Mouse (Mus musculus): ENCODE data around the gene Gm20388.
A peak's percentile ranks its signal among the peaks of the same experiment; 100 is the strongest.

Gene Gm20388

DNA sequence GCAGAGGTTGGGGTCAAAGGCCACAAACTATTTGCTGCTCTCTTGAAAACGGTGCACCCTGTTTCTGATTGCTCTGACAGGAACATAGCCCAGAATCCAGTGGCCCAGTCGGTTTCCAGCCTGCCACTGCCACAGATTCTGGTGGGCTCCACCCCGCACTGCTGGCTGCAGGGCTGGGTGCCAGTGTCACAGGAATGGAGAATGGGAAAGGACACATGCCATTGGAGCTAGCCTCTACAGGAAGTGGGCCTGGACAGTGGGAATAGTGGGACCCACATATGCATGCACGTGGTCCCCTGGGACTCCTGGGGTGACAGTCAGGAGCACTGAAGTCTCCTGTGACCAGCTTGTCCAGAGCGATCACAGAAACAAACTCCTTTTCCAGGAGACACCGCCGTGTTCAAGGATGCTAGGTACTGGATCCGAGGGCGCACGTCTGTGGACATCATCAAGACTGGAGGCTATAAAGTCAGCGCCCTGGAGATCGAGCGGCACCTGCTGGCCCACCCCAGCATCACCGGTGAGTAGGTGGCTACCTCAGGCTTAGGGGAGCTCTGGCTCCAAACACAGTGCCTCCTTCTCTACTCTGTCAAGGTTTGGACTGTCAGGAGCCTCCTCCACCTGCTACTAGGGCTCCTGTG lies 2902.1 kb downstream of the Gm20388 start:
- DNase-seq = no peak

GRCm38 (mm10) chr8:122814608-122815007 lies 2904.0 kb downstream of the Gm20388 start:
- DNase-seq = no peak

GRCm38 (mm10) chr8:122816965-122817364 lies 2906.3 kb downstream of the Gm20388 start:
- no peak for DNase-seq

DNA sequence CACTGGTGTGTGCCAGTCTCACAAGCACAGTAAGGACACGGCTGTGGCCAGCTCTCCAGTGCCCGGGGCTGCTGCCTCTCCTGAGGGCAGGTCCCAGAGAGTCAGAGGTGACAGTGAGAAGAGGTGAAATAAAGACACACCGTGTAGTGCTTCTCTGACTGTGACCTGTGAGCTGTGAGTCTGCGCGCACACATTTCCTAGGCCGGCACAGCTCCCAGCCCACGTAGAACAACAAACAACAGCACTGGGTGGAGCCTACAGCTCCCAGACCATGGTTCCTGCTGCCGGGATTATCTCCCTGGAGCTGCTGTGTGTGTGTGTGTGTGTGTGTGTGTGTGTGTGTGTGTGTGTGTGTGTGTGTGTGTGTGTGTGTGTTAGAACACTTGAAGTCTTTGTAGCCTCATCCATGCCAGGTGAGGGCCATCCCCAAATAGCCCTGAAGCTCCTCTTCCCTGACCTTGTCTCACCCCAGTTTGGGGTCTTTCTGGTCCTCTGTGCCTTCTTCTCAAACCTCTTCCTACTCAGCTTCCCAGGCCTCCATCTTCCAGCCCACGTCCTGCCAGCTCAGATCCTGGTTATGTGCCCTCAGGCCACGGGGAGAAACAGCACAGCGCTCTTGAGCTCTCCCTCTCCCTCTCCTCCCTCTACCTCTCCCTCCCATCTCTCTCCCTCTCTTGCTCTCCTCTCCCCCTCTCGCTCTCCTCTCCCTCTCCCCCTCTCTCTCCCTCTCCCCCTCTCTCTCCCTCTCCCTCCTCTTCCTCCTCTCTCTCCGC lies 2907.3 kb downstream of the Gm20388 start:
- DNase-seq = no peak

DNA sequence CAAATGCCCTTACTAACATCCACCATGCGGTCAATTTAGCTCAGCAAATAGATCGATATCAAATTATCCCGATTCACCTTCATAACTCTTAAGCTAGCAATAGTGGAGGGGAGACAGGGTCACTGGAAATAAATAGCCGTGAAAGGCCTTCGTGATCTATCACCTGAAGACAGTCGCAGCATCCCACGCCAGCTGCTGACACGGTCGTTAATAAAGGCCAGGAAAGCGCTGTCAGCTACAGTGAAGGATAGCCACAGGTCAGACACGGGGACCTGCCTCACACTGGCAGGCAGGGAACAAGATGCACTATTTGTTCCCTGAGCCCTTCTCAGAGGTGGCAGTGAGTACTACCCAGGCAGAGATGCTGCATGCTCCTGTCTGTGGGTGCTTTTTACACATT lies 2909.1 kb downstream of the Gm20388 start:
- no peak for DNase-seq

- no peak for DNase-seq
These were observed 2913.9 kb downstream of the Gm20388 start for GRCm38 (mm10) chr8:122824571-122824970.

DNA sequence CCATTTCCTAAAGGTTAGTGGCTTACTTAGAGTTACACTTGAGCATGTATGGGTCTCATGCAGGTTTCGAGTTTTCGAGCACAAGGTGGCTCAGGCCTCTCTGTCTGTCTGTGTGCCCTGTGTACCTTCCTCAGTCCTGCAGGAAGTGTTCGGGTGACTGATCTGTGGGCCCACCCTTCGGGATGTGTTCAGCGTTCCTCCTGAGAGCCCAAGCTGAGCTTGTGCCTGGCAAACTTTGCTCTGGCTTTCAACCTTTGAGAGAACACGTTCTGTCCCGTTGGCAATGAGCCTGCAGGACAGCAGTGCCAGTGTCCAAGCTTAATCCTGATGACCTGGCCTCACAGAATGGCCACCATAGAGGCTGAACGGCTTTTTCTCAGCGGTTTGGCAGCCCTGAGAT lies 2914.3 kb downstream of the Gm20388 start:
- peak; percentile 60 for DNase-seq

DNA sequence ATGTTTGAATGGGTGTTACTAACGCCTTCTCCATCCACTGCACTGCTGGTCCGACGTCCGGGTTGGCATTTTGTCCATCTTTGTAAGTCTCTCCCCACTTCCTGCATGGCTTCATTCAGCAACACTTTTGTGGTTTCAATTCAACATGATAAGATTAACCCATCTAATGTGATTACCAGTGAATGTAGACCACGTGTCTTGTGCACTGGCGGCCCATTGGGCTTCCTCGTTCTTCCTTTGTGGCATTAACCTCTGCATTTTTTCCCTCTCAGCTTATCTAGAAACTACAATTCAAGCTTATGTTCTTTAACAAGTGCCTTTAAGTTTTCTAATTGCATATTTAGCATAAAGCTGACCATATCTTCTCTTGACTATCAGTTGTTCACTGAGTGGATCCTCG lies 2914.8 kb downstream of the Gm20388 start:
- no peak for DNase-seq

- DNase-seq = no peak
These were observed 2918.8 kb downstream of the Gm20388 start for GRCm38 (mm10) chr8:122829396-122829795.

- DNase-seq = peak; percentile 95
These were observed 2919.9 kb downstream of the Gm20388 start for GRCm38 (mm10) chr8:122830349-122831061.

- DNase-seq = no peak
These were observed 2923.8 kb downstream of the Gm20388 start for GRCm38 (mm10) chr8:122834416-122834815.

DNA sequence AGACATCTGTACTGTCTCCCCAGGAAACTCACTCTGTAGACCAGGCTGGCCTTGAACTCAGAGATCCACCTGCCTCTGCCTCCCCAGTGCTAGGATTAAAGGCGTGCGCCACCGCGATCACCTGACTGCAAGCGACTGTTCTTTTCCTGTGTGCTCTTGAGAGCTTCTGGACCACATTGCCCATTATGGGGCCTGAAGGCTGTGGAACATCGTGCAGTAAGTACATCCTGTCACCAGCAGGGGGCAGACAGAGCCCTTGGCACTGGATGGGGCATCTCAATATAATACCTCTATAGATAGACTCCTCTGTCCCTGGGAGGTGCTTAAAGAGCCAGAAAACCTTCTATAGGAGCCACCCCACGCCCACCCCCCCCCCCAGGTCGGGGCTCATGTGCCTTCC lies 2924.3 kb downstream of the Gm20388 start:
- DNase-seq = peak; percentile 84

GRCm38 (mm10) chr8:122836199-122836598 lies 2925.6 kb downstream of the Gm20388 start:
- DNase-seq = no peak

DNA sequence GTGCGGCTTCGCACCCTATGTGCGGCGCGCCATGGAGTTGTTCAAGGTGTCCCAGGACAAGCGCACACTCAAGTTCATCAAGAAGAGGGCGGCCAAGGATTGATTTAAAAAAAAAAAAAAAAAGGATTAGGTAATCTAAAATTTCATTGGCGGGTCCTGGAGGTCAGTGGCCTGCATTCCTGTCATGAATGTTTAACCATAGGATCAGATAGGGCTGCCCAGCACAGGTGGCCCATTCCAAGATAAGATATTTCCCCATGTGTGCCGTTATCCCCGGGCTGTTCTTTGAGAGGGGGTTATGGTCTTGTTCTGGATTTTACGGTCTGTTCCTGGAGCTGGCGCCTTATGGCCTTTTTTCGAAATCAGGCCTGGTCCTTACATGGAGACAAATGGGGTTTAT lies 2926.1 kb downstream of the Gm20388 start:
- DNase-seq = no peak

DNA sequence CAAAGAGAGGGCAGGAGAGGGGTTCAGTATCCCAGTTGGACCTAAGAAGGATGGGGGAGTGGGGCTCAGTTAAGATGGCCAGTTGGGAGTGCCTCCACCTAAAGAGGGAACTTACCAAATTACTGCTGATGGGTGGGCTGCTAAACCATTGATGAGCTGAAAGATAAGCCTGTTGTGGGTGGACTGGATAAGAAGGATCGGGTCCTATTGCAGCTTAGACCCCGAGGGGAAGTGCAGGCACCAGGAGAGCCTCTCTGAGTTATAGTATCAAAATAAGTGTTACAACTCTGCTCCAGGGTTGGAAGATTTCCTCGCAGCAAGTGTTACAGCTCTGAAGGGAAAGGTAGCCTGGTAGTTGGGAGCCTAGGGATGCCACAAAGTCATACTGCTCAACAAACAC lies 2933.5 kb downstream of the Gm20388 start:
- no peak for DNase-seq

DNA sequence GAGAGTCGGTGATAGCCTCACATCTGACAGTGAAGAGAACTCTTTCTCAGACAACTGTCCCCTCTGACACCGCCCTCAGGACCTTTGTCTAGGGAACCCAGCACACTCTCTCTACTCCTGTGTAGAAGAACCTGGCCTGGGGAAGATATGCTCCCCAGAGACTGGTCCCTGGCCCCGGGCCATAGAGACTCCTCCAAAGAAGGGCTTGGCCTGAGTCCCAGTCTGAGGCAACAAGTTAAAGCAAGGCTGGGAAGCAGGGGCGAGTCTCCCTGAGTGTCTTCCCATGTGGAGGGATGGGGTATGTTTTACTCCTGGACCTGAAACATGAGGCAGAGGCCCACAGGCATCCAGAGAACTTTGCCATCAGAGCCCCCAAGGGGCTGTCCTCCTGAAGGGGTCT lies 2935.0 kb downstream of the Gm20388 start:
- DNase-seq = peak; percentile 53

DNA sequence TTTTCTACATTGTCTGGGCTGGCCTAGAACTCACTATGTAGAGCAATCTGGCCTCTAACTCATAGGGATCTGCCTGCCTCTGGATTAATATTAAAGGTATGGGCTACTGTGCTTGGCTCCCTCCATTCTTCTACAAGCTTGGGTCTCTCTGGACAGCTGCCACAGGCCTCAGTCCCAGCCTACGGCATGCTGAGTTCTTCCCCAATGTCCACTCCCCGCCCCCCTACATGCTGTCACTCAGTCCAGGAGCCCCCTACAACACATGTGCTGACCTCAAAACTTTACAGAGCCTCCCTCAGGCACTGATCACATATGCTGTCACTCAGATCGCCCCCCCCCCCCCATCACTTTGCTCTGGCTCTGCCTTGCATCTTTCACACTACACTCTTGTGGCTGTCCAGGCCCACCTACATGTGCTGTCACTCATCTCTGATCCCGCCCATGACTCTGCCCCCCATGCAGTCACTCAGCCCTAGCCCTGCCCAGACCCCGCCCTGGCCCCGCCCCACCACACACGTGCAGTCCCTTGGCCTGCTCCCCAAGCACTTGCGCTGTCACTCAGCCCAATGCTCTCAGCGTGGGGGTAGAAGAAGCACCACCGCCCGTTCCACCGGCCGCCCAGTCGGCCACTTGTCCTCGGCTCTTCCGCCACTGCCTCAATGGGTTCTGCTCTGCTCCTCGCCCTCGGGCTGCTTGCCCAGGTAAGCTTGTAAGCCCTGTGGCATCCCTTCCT lies 2937.4 kb downstream of the Gm20388 start, which contains the start of gene Cdh15:
TSS of gene Cdh15 (plus strand) at position 138 of the 733 bp plus-strand sequence.
- DNase-seq = peak; percentile 75

- DNase-seq = no peak
These were observed 2938.7 kb downstream of the Gm20388 start for GRCm38 (mm10) chr8:122849152-122849910.

DNA sequence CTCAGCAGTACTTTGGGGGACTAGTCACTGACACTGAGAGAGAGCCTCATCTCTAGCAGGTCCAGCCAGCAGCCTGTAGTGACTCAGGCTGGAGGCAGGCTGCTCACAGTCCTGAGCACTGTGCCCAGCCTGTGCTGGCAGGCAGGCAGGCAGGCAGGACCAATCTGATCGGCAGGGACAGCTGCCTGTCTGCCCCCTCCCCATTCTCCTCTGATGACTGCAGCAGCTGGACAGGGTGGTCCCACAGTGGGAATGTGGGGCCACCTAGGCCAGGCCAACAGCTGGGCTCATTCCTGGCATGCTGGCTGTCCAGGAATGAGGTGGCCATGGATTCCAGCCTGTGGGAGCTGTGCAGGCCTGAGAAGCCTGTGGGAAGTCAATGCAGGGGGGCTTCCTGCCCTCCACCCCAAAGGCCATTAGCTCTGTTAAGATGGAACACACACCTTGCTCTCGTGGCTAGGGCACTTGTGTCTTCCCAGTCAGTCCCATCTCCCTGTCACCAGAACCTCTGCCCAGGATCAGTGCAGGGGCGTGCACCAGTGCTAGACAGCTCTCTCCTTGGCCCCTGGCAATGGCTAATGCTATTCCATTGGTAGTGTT lies 2940.1 kb downstream of the Gm20388 start:
- DNase-seq = no peak

GRCm38 (mm10) chr8:122851692-122852545 lies 2941.3 kb downstream of the Gm20388 start:
- no peak for DNase-seq

DNA sequence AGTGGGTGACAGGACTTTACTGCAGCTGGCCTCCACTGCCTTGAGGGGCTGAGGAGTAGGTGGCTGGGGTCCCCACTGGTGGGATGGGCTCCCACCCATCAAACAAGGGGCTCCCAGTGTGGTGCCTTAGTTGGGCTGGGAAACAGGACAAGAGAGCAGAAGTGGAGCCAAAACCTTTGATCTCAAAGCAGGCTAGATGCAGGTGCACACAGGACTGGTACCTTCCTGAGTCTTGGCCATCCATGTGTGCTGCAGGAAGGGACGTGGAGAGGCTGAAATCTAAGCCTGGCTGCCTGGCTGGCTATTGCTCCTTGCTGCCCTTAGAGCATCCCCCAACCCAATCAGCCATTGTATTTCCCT lies 2941.9 kb downstream of the Gm20388 start:
- DNase-seq = no peak
